Mouse (Mus musculus) liver, embryonic 14.5 days (tissue): ENCODE results near the gene Myo1c. TPM values are rescaled to one million over a fixed set of nuclear protein-coding genes. Genes with fewer than 3 reads are reported as not detected.

Experiments
- ATAC-seq: fragments of 200-750 bp; cut with Nextera tagmentation; 2 replicates; pipeline ENCODE4 v1.8.0; 2017; ENCODE audit warnings: moderate number of reproducible peaks, mild to moderate bottlenecking, moderate library complexity; ENCODE audit not compliant: insufficient read depth
- DNase-seq, 3 experiments: peaks; one replicate each; pipeline ENCODE4 v3.0.0-alpha.2; 2012 to 2013; ENCODE audit warnings: low read depth in 3 of 3, low spot score in 3 of 3
- H3K27ac ChIP-seq: fragments of 300-500 bp; sonication (generic); 2 replicates; pipeline ENCODE4 v1.5.1; 2014; ENCODE audit warnings: moderate library complexity, mild to moderate bottlenecking, control low read depth, inconsistent platforms
- H3K27me3 ChIP-seq: fragments of 300-500 bp; sonication (generic); 2 replicates; pipeline ENCODE4 v1.6.1; 2014; ENCODE audit warnings: mild to moderate bottlenecking, low read length, moderate library complexity; ENCODE audit not compliant: control insufficient read depth, insufficient read depth
- H3K36me3 ChIP-seq: fragments of 300-500 bp; sonication (generic); replicated peaks from 2 replicates; pipeline ENCODE4 v1.6.1; 2014; ENCODE audit warnings: low read depth; ENCODE audit not compliant: control insufficient read depth, insufficient read depth
- H3K4me1 ChIP-seq, 2 experiments: fragments of 200-500 bp in 1 of 2; fragments of 300-500 bp in 1 of 2; sonication (generic) in 1 of 2; replicated peaks; 2 replicates each; pipeline ENCODE4 v1.6.1; 2012 to 2014; ENCODE audit warnings: antibody characterized with exemption in 1 of 2, inconsistent platforms in 1 of 2, low read length in 1 of 2; ENCODE audit not compliant: control insufficient read depth in 2 of 2, insufficient read depth in 2 of 2
- H3K4me2 ChIP-seq: fragments of 300-500 bp; sonication (generic); 2 replicates; pipeline ENCODE4 v1.6.1; 2014; ENCODE audit warnings: low read depth, mild to moderate bottlenecking, control low read depth, moderate library complexity
- H3K4me3 ChIP-seq, 2 experiments: fragments of 200-500 bp in 1 of 2; fragments of 300-500 bp in 1 of 2; sonication (generic) in 1 of 2; 2 replicates each; pipeline ENCODE4 v1.5.1; 2012 to 2014; ENCODE audit warnings: low read depth in 2 of 2, low read length in 2 of 2, mild to moderate bottlenecking in 2 of 2, control low read depth in 1 of 2, inconsistent platforms in 1 of 2, moderate library complexity in 1 of 2; ENCODE audit not compliant: insufficient read depth in 1 of 2
- H3K9ac ChIP-seq: fragments of 300-500 bp; sonication (generic); replicated peaks from 2 replicates; pipeline ENCODE4 v1.6.1; 2014; ENCODE audit warnings: mild to moderate bottlenecking, control low read depth, moderate library complexity
- H3K9me3 ChIP-seq: fragments of 300-500 bp; sonication (generic); 2 replicates; pipeline ENCODE4 v1.6.1; 2016; ENCODE audit warnings: low read length, mixed read lengths; ENCODE audit not compliant: control insufficient read depth
- CTCF ChIP-seq: IDR thresholded peaks from 2 replicates; pipeline ENCODE4 v1.5.1; 2016; ENCODE audit warnings: antibody characterized with exemption, low read depth, control low read depth
- EP300 ChIP-seq: IDR thresholded peaks from 2 replicates; pipeline ENCODE4 v1.6.1; 2016; ENCODE audit warnings: antibody characterized with exemption, low read depth
- WGBS: fragments of 180-500 bp; shearing (Covaris S2); extraction: QIAGEN DNeasy Blood & Tissue Kit; methylation state at CpG from one replicate; pipeline ENCODE4 v1.1.7; 2014; ENCODE audit not compliant: insufficient replicate concordance; 5-methylcytosine and 5-hydroxymethylcytosine counted together
- polyA plus RNA-seq, 2 experiments: library from polyadenylated mRNA; depleted of rRNA in 1 of 2; stranded (reverse) in 1 of 2; unstranded in 1 of 2; fragments of >200 nt; fragmentation: Nextera tagmentation in 1 of 2; extraction: Ambion mirVana in 1 of 2; gene quantifications; 2 replicates each; pipeline versions ENCODE4 v1.2.1 to v1.2.3; 2012 to 2014

Myo1c gene
- polyA plus RNA-seq, 2 experiments: 12.6 to 14.4 TPM

DNA sequence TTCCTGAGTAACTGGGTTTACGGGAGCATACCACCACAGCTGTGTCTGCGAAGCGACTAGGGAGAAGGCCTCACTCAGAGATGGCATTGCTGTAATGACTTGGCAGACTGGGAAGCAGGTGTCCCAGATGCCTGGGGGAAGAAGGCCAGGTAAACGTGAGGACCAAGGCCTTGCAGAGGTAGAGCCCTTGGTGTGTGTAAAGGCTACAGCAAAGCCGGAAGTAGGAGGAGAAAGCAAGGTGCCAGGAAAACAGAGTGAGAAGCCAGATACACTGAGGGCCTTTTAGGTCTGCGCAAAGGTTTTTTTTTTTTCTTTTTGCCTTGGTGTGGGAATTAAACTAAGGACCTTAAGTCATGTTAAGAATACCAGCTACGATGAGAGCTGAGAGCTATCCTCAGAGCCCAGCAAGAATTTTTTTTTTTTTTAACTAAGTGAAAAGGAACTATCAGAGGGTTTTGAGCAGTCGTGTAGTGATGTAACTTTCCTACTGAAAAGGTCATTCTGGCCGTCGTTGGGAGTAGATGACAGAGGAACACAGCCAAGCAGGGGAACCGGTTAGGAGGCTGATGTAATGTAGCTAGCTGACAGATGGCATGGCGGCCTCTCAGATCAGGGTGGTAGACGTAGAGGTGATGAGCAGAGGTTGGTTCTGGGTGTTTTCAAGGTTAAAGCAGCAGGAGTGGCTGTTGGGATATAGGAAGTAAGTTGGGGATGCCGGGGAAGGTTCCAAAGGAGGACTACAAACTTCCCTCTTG lies 8.9 kb downstream of the Myo1c start:
- H3K27ac ChIP-seq: no peak overlapping the region
- DNase-seq: no peak
- H3K9me3 ChIP-seq: no peaks in the 10 kb centered on the region
- H3K9ac ChIP-seq: no peak overlapping the region
- no peaks in the 10 kb centered on the region for H3K27me3 ChIP-seq
- ATAC-seq: no peak
- peaks cover 11% of the 10 kb centered on the region; the same call in 1 of the 2 replicates for H3K36me3 ChIP-seq
- H3K4me3 ChIP-seq: no peak overlapping the region
- H3K4me1 ChIP-seq: peaks cover 17 to 18% of the 10 kb centered on the region in 2 experiments
- 78% methylated on average over 14 of the region's 14 CpGs for WGBS
- no peak overlapping the region for H3K4me2 ChIP-seq
- TF ChIP-seq CTCF: no peak
- TF ChIP-seq EP300: no peak

DNA sequence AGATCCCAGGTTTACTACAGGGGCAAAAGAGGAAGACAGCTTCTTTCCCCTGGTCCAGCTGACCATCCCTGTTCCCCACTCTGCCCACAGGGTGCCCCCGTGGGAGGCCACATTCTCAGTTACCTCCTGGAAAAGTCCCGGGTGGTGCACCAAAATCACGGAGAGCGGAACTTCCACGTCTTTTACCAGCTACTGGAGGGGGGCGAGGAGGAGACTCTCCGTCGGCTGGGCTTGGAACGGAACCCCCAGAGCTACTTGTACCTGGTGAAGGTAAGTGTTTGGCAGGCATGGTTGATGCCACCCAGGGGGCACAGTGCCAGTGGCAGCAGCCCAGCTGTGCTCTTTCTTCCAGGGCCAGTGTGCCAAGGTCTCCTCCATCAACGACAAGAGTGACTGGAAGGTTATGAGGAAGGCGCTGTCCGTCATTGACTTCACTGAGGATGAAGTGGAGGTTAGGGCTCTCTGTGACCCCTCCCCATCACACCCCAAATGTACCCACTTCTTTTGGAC lies 9.8 kb downstream of the Myo1c start:
- no peak overlapping the region for H3K27ac ChIP-seq
- H3K9ac ChIP-seq: no peak overlapping the region
- no peak overlapping the region for H3K4me2 ChIP-seq
- DNase-seq (no peak), ATAC-seq (no peak)
- peaks cover 11% of the 10 kb centered on the region; the same call in 1 of the 2 replicates for H3K36me3 ChIP-seq
- H3K9me3 ChIP-seq: no peaks in the 10 kb centered on the region
- TF ChIP-seq CTCF (no peak), EP300 (no peak)
- no peaks in the 10 kb centered on the region for H3K27me3 ChIP-seq
- peaks cover 8 to 10% of the 10 kb centered on the region in 2 experiments for H3K4me1 ChIP-seq
- H3K4me3 ChIP-seq: no peak overlapping the region
- 86% methylated on average over 12 of the region's 12 CpGs for WGBS

DNA sequence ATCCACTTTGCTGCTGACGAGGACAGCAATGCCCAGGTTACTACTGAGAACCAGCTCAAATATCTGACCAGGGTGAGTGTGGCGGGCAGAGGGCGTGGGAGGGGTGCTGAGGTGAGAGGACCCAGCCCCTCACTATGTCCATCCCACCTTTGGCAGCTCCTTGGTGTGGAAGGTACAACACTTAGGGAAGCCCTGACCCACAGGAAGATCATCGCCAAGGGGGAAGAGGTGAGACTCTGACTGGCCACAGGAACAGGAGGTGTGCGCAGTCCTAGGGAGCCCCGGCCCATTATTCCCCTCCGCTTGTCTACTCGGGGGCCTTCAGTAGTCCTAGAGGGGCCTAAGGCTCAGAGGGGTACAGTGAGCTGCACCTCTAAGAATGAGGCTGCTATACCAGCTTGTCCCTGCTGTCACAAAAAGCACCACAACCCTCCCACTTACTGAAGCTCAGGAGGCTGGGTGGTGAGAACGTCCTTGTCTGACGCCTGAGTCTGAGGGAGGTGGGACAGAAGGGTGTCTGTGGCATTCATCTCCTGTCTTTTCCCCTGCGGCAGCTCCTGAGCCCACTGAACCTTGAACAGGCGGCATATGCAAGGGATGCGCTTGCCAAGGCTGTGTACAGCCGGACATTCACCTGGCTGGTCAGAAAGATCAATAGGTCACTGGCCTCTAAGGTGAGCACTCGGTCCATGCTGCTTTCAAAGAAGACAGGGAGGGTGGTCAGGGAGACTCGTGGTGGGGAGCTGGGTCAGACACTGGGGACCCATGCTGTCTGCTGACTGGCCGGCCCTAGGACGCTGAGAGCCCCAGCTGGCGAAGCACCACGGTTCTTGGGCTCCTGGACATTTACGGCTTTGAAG lies 10.9 kb downstream of the Myo1c start:
- Histone ChIP-seq H3K9me3 (no peaks in the 10 kb centered on the region), H3K4me2 (no peak overlapping the region), H3K36me3 (peaks cover 21% of the 10 kb centered on the region; the same call in 1 of the 2 replicates), H3K9ac (no peak overlapping the region), H3K27ac (no peak overlapping the region), H3K27me3 (no peaks in the 10 kb centered on the region), H3K4me1 (peaks cover 4% of the 10 kb centered on the region in 2 experiments; a peak in 3 of 4 replicates), H3K4me3 (no peak overlapping the region)
- TF ChIP-seq EP300 (no peak), CTCF (no peak)
- DNase-seq: no peak
- ATAC-seq: no peak
- WGBS: 83% methylated on average over 21 of the region's 21 CpGs

DNA sequence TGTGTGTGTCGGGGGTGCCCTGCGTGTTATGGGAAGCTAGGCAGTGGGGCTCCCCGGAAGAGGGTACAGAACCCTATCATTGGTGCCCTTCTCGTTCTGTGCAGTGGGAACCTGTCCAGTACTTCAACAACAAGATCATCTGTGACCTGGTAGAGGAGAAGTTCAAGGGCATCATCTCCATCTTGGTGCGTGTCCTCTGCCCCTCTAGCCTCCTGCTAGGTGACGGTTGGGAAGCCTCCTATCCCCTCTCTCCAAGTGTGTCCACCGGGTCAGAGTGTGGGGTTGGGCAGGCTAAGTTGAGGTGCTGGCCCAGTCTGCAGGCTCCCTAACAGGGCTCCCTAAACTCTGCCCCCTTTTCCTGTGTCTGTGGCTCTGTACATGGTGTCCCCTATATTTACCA lies 11.8 kb downstream of the Myo1c start:
- H3K36me3 ChIP-seq: peaks cover 23% of the 10 kb centered on the region; the same call in 1 of the 2 replicates

DNA sequence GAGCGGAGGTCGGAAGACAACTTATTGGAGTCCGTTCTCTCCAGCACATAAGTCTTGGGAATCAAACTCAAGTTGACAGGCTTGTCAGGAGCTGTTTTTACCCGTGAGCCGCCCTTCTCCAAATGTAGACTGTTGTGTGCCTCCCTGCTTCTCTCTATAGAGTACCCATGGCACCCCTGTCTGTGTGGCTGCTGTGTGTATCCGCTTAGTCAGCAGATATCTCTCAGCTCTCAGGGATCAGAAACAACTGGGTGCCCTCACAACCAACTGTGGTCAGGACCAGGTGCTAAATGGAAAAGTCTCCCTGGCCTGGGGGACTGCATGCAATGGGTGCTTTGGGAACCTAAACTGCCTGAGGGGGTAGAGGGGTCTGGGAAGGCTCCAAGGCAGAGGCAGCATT lies 16.0 kb downstream of the Myo1c start:
- H3K4me2 ChIP-seq: no peak overlapping the region
- TF ChIP-seq CTCF (no peak), EP300 (no peak)
- WGBS: 89% methylated on average over 6 of the region's 6 CpGs
- DNase-seq (no peak), ATAC-seq (no peak)
- no peak overlapping the region for H3K27ac ChIP-seq
- H3K9ac ChIP-seq: no peak overlapping the region
- H3K36me3 ChIP-seq: peaks cover 37% of the 10 kb centered on the region
- no peaks in the 10 kb centered on the region for H3K9me3 ChIP-seq
- no peak overlapping the region for H3K4me3 ChIP-seq
- H3K4me1 ChIP-seq: no peaks in the 10 kb centered on the region
- no peaks in the 10 kb centered on the region for H3K27me3 ChIP-seq

More for the DNA sequence above, 11.8 kb downstream of the Myo1c start:
- Histone ChIP-seq H3K4me3 (no peak overlapping the region), H3K27me3 (no peaks in the 10 kb centered on the region), H3K4me2 (no peak overlapping the region), H3K4me1 (no peaks in the 10 kb centered on the region), H3K9me3 (no peaks in the 10 kb centered on the region), H3K27ac (no peak overlapping the region), H3K9ac (no peak overlapping the region)
- ATAC-seq (no peak), DNase-seq (no peak)
- 85% methylated on average over 7 of the region's 7 CpGs for WGBS
- TF ChIP-seq EP300 (no peak), CTCF (no peak)
